Mouse (Mus musculus) gastrocnemius, postnatal 25 days (tissue): Measurements from ENCODE around the gene Speer4f2. TPM values are rescaled to one million over a fixed set of nuclear protein-coding genes. Genes with fewer than 3 reads are reported as not detected.

Experiments
- total RNA-seq, 2 experiments: library from RNA; stranded (reverse); gene quantifications; 1 replicate in 1 of 2; 2 replicates in 1 of 2; pipeline ENCODE4 v1.2.3; 2021

Speer4f2 gene
- total RNA-seq, 2 experiments from 2014 or later, result not detected

Other genes starting within 250 kb of the Speer4f2 start
- gene Speer4f1, start 102.9 kb downstream of the Speer4f2 start, total RNA-seq, result not detected
- 10 to 100 TPM; 61.8 to 69.4 TPM for gene Sema3c, start 201.1 kb downstream of the Speer4f2 start, total RNA-seq